Mouse (Mus musculus): Measurements from ENCODE around the gene Slco3a1.

GRCm38 (mm10) chr7:74425941-74426340 lies 128.6 kb downstream of the Slco3a1 start:
- TF ChIP-seq CTCF (IDR thresholded peaks at IDR 0.05; ENCODE audit: low read depth, low read length) = no peak
- TF ChIP-seq EP300 (IDR thresholded peaks at IDR 0.05; ENCODE audit: insufficient read depth, low read depth, low read length) = no peak
- no peak for TF ChIP-seq POLR2A (IDR thresholded peaks at IDR 0.05; ENCODE audit: insufficient read depth, low read length)

Measured in ES-Bruce4 (cell line).